Mouse (Mus musculus) kidney, embryonic 15.5 days (tissue): ENCODE measurements at regions not wholly inside any gene's neighbourhood (a gene's known extent, or its start where the extent isn't known, plus 50 kb on each side); places are given as distances from the start of the nearest gene placed in this dataset.

ENCODE experiments used
- ATAC-seq: fragments of 200-750 bp; cut with Nextera tagmentation; replicated peaks from 2 replicates; pipeline ENCODE4 v1.8.0; 2017; ENCODE audit warnings: moderate TSS enrichment; ENCODE audit not compliant: low FRiP score
- H3K27ac ChIP-seq: fragments of 300-500 bp; sonication (generic); 2 replicates; pipeline ENCODE4 v1.5.1; 2015; ENCODE audit warnings: mild to moderate bottlenecking, inconsistent platforms
- H3K27me3 ChIP-seq: fragments of 300-500 bp; sonication (generic); 2 replicates; pipeline ENCODE4 v1.6.1; 2015; ENCODE audit warnings: inconsistent platforms
- H3K36me3 ChIP-seq: fragments of 300-500 bp; sonication (generic); 2 replicates; pipeline ENCODE4 v1.6.1; 2015; ENCODE audit warnings: inconsistent platforms
- H3K4me1 ChIP-seq: fragments of 300-500 bp; sonication (generic); 2 replicates; pipeline ENCODE4 v1.6.1; 2015; ENCODE audit warnings: inconsistent platforms
- H3K4me2 ChIP-seq: fragments of 300-500 bp; sonication (generic); 2 replicates; pipeline ENCODE4 v1.6.1; 2015; ENCODE audit warnings: moderate library complexity, mild to moderate bottlenecking, inconsistent platforms
- H3K4me3 ChIP-seq: fragments of 300-500 bp; sonication (generic); replicated peaks from 2 replicates; pipeline ENCODE4 v1.5.1; 2015; ENCODE audit warnings: mild to moderate bottlenecking, inconsistent platforms
- H3K9ac ChIP-seq: fragments of 300-500 bp; sonication (generic); 2 replicates; pipeline ENCODE4 v1.6.1; 2015; ENCODE audit warnings: mild to moderate bottlenecking, inconsistent platforms
- H3K9me3 ChIP-seq: fragments of 300-500 bp; sonication (generic); replicated peaks from 2 replicates; pipeline ENCODE4 v1.6.1; 2016; ENCODE audit warnings: inconsistent platforms
- WGBS: fragments of 180-500 bp; shearing (Covaris S2); methylation state at CpG from one replicate; pipeline ENCODE4 v1.1.7; 2015; ENCODE audit warnings: mixed read lengths; 5-methylcytosine and 5-hydroxymethylcytosine counted together

- Histone ChIP-seq H3K4me1 (peaks cover 25% of the 10 kb centered on the region; the same call in 1 of the 2 replicates), H3K9me3 (no peaks in the 10 kb centered on the region), H3K9ac (no peak overlapping the region), H3K36me3 (no peaks in the 10 kb centered on the region), H3K4me3 (no peak overlapping the region), H3K27ac (no peak overlapping the region), H3K27me3 (no peaks in the 10 kb centered on the region), H3K4me2 (no peak overlapping the region)
- 52% methylated on average over 7 of the region's 7 CpGs for WGBS
- no peak for ATAC-seq
Observed at GRCm38 (mm10) chr3:129386522-129386921, 54.0 kb upstream of the Enpep start.

- Histone ChIP-seq H3K4me3 (no peak overlapping the region), H3K9ac (no peak overlapping the region), H3K27ac (no peak overlapping the region), H3K27me3 (no peaks in the 10 kb centered on the region), H3K4me1 (peaks cover 45% of the 10 kb centered on the region), H3K4me2 (no peak overlapping the region), H3K9me3 (no peaks in the 10 kb centered on the region), H3K36me3 (no peaks in the 10 kb centered on the region)
- WGBS = 90% methylated on average over 11 of the region's 11 CpGs
- no peak for ATAC-seq
Observed at GRCm38 (mm10) chr3:129390506-129390905, 58.0 kb upstream of the Enpep start.

GRCm38 (mm10) chr3:129391888-129392813 lies 59.6 kb upstream of the Enpep start:
- peak; percentile 44 for ATAC-seq
- H3K4me1 ChIP-seq = peaks cover 47% of the 10 kb centered on the region
- no peaks in the 10 kb centered on the region for H3K9me3 ChIP-seq
- WGBS = 31% methylated on average over 14 of the region's 14 CpGs
- H3K4me3 ChIP-seq = peak overlapping the region; percentile 41; the same call in 1 of the 2 replicates
- H3K36me3 ChIP-seq = no peaks in the 10 kb centered on the region
- H3K4me2 ChIP-seq = peak overlapping the region; percentile 50
- H3K9ac ChIP-seq = no peak overlapping the region
- H3K27me3 ChIP-seq = no peaks in the 10 kb centered on the region
- peak overlapping the region; percentile 83 for H3K27ac ChIP-seq

DNA sequence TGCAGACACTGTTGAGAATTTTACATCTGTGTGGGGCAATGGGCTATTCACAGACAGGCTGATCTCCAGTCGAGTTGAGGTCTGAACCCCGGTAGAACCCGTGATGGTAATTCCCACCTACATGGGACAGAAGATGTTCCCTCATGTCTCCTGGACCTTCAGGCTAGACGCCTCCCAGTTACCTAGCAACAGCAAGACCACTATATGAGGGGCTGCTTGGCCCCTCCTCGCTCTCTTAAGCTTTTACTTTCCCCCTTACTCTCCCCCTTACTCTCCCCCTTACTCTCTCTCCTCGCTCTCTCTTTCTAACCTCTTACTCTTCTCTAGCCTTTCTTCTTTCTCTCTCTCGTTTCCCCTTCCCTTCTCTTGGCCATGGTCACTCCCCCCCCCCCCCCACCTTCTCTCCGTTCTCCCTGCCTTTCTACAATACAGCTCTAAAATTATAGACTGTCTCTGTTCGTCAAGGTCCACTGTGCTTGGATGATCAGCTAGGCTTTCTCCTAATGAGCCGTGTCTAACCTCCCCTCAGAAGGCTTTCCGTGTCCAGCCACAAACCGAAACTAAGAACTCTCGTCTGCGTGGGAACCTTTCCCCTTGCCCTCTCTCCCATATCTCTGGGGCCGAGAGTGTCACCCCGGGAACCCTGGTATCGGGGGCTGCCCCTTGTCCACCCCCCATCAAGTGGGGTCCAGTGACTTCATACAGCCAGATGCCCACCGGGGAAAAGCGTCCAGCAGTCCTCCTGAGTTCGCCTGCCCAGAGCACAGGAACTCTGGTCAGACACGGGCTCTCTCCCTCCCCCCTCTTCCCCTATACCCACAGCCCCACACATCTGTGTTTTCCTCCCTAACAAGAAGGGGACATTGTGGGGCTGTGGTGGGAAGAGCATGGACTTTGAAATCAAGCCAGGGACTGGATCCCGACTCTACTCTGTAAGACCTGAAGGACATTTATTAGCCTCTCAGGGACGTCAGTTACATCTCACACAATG lies 60.6 kb upstream of the Enpep start:
- no peaks in the 10 kb centered on the region for H3K36me3 ChIP-seq
- H3K27me3 ChIP-seq = no peaks in the 10 kb centered on the region
- H3K9ac ChIP-seq = no peak overlapping the region
- peak; percentile 86 for ATAC-seq
- WGBS = 41% methylated on average over 22 of the region's 23 CpGs
- peaks cover 53% of the 10 kb centered on the region for H3K4me1 ChIP-seq
- H3K27ac ChIP-seq = peak overlapping the region; percentile 83
- peak overlapping the region; percentile 50 for H3K4me2 ChIP-seq
- no peaks in the 10 kb centered on the region for H3K9me3 ChIP-seq
- peak overlapping the region; percentile 41 for H3K4me3 ChIP-seq

GRCm38 (mm10) chr3:129397481-129397880 lies 65.0 kb upstream of the Enpep start:
- 50% methylated on average over 4 of the region's 4 CpGs for WGBS
- H3K4me3 ChIP-seq = no peak overlapping the region
- peak overlapping the region; percentile 56; the same call in 1 of the 2 replicates for H3K27ac ChIP-seq

GRCm38 (mm10) chr3:129400092-129400924 lies 67.8 kb upstream of the Enpep start:
- no peak overlapping the region for H3K27ac ChIP-seq
- no peaks in the 10 kb centered on the region for H3K9me3 ChIP-seq
- 74% methylated on average over 12 of the region's 12 CpGs for WGBS
- H3K36me3 ChIP-seq = no peaks in the 10 kb centered on the region
- H3K27me3 ChIP-seq = no peaks in the 10 kb centered on the region
- H3K9ac ChIP-seq = no peak overlapping the region
- H3K4me3 ChIP-seq = no peak overlapping the region
- ATAC-seq = peak; percentile 26; the same call in 1 of the 2 replicates
- no peak overlapping the region for H3K4me2 ChIP-seq
- peaks cover 15% of the 10 kb centered on the region for H3K4me1 ChIP-seq

More at GRCm38 (mm10) chr3:129397481-129397880, 65.0 kb upstream of the Enpep start:
- Histone ChIP-seq H3K27me3 (no peaks in the 10 kb centered on the region), H3K4me1 (peaks cover 26% of the 10 kb centered on the region), H3K36me3 (no peaks in the 10 kb centered on the region), H3K4me2 (no peak overlapping the region), H3K9me3 (no peaks in the 10 kb centered on the region), H3K9ac (no peak overlapping the region)
- no peak for ATAC-seq

DNA sequence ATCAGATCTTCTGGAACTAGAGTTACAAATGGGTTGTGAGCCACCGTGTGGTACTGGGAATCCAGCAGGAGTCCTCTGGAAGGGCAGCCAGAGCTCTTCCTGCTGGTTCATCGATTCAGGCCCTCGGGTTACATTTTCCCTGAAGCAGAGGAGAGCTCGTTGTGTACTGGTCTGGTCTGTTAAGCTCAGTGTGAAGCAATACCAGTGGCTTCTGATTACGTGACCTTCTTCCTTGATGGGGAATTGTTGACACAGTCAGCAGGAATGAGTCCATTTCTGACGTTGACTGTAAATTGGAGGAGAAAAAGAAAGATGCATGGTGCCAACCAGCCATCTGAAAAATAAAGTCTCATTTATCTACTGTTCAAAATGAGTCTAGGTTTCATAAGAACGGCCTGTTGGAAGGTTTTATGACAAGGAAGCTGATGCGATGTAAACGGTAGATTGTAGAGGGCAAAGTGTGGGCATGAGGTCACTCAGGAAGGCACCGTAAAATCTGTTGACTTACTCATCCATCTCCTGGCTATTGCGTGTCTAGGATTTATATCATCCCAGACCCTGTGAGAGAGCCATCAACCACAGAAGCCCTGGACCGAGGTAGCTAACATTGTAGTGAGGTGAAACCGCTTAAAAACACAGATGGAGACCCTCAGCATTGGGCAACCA lies 79.0 kb upstream of the Enpep start:
- Histone ChIP-seq H3K4me3 (no peak overlapping the region), H3K4me1 (no peaks in the 10 kb centered on the region), H3K9ac (no peak overlapping the region), H3K36me3 (no peaks in the 10 kb centered on the region), H3K27me3 (no peaks in the 10 kb centered on the region), H3K9me3 (no peaks in the 10 kb centered on the region), H3K4me2 (no peak overlapping the region), H3K27ac (no peak overlapping the region)
- ATAC-seq = no peak
- WGBS = 67% methylated on average over 13 of the region's 13 CpGs

GRCm38 (mm10) chr3:129412126-129412960 lies 79.8 kb upstream of the Enpep start:
- H3K9ac ChIP-seq = no peak overlapping the region
- H3K4me2 ChIP-seq = no peak overlapping the region
- ATAC-seq = no peak
- H3K9me3 ChIP-seq = no peaks in the 10 kb centered on the region
- H3K36me3 ChIP-seq = no peaks in the 10 kb centered on the region
- WGBS = 47% methylated on average over 11 of the region's 11 CpGs
- no peaks in the 10 kb centered on the region for H3K4me1 ChIP-seq
- no peak overlapping the region for H3K27ac ChIP-seq
- H3K27me3 ChIP-seq = no peaks in the 10 kb centered on the region
- no peak overlapping the region for H3K4me3 ChIP-seq

- Histone ChIP-seq H3K27ac (no peak overlapping the region), H3K4me2 (no peak overlapping the region), H3K4me1 (no peaks in the 10 kb centered on the region), H3K9me3 (no peaks in the 10 kb centered on the region), H3K36me3 (no peaks in the 10 kb centered on the region), H3K9ac (no peak overlapping the region), H3K4me3 (no peak overlapping the region), H3K27me3 (no peaks in the 10 kb centered on the region)
- no peak for ATAC-seq
- WGBS = 86% methylated on average over 8 of the region's 8 CpGs
Observed at GRCm38 (mm10) chr3:129412961-129413246, 80.4 kb upstream of the Enpep start.

DNA sequence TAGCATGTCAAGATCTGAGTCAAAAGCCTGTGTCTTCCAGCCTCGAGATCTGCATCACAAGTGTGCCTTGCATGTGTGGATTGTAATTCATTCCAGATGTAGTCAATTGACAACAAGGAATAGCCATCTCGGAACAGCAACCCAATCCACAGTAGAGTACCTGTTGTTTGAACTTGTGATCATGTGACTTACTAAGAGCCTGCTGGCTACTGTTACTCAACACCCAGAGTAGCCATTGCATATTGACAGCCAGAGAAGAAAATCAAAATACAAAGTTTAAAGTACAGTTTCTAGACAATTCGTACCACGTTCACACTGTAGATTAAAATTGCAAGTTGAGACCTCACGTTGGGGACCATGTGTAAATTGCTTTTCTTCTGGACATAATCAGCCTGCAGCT lies 83.1 kb upstream of the Enpep start:
- ATAC-seq = no peak
- H3K27ac ChIP-seq = no peak overlapping the region
- H3K9me3 ChIP-seq = no peaks in the 10 kb centered on the region
- no peaks in the 10 kb centered on the region for H3K4me1 ChIP-seq
- H3K4me2 ChIP-seq = no peak overlapping the region
- no peak overlapping the region for H3K9ac ChIP-seq
- H3K36me3 ChIP-seq = no peaks in the 10 kb centered on the region
- no peak overlapping the region for H3K4me3 ChIP-seq
- H3K27me3 ChIP-seq = no peaks in the 10 kb centered on the region
- WGBS = 85% methylated on average over 5 of the region's 5 CpGs
